Mouse (Mus musculus): Measurements from ENCODE around the gene Eif3g.

Gene Eif3g

DNA sequence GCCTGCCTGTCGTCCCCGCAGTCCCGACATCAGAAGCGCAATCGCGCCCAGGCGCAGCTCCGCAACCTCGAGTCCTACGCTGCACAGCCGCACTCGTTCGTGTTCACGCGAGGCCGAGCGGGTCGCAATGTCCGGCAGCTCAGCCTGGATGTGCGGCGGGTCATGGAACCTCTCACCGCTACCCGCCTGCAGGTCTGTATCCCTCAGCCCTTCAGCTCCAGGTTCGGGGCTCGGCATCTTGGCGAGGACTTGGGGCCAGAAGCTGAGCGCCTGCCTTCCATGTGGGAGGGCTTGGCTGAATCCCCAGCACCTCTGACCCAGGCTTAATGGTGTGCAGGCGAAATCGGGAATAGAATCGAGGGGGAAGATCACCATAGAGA, 10.0 kb downstream of the Eif3g start:
- WGBS, result under 1% methylated on average over 30 of the region's 30 CpGs

DNA sequence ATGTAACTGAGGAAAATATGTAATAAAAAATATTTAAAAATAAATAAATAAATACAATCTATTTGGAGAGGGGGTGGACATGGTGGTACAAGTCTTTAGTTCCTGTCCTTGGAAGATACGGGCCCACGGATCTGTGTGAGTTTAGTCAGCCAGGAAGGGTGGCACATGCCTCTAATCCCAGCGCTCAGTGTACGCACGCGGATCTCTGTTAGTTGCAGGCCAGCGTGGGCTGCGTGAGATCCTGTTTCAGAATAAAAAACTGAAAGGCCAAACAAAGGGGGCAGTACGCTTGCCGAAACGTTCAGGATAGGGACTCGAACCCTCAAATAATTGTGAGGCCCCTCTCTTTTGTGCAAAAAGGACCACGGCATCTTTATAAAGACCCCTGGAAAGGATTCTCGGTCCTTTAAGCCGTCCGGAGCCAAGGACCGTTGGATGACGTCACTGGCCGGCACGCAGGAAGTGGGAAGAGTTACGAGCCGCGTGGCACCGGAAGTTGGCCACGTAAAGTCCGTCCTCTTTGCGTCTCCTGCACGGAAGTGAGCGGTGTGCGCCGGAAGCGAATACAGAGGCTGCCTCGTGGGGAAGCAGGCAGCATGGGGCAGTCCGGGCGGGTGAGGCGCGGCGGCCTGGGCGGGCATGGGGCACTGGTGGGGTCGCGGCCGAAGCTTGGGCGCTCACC, 10.6 kb downstream of the Eif3g start, which contains the start of gene Ppan:
Gene Ppan (plus strand): TSS at position 472 of the 682 bp plus-strand sequence.
- under 1% methylated on average over 43 of the region's 43 CpGs for WGBS

DNA sequence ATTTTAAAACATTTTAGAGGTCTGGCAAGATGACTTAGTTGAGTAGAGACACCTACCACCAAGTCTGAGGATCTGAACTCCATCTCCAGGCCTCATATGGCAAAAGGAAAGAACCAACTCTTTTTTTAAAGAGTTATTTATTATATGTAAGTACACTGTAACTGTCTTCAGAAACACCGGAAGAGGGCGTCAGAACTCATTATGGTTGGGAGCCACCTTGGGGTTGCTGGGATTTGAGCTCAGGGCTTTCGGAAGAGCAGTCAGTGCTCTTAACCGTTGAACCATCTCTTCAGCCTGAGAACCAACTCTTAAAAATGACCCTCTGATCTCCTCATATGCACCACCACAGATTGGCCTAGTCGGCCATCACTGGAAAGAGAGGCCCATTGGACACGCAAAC, 11.2 kb downstream of the Eif3g start:
- WGBS, result 80% methylated on average over 6 of the region's 6 CpGs

DNA sequence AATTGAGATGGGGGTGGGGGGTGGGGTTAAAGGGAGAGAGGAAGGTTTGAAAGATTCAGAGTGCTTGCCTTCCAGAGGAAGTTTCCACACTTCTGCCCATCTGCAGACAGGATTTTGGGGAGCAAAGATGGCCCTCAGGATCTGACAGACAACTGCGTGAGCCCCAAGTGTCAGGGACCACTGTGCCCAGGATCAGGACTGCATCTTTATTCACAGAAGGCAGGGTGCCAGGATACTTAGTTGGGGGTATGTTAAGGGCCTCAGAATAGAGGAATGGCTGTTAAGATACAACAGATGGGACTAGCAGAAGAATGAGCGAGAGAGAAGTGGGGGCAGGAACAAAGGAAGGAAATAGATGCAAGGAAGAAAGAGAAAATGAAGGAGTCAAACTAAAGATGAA, 11.9 kb downstream of the Eif3g start:
- 83% methylated on average over 2 of the region's 2 CpGs for WGBS

DNA sequence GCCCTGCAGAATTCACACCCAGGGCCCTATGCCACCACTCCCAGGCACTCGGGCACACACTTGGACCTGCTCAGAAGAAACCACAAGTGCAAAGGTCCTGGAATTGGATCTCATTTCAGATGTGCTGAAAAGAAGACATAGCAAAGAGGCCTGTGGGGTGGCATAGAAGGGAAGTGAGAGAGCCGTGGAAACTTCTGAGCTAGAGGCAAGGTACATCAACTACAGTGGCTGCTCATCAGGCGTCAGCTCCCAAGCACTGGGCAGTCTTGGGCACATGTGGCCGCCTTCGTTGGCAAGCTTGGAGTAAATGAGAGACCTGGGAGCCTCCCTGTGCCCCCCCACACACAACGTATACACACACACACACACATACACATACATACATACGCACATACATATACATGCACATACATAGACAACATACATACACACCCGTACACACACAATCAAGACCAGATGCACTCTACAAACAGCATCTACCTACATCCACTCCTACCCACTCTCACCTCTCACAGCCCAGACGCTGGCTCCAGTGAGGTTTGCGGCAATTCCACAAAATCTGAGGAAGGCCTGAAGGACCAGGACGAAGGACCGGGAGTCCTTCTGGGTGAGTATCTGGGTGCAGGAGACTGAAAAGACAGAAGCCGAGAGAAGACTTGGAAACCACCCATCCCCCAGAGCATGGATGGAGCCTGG, 19.2 kb downstream of the Eif3g start, which contains the start of gene Angptl6:
Gene Angptl6 (minus strand): TSS at position 631 of the 696 bp plus-strand sequence.
- WGBS, result 92% methylated on average over 13 of the region's 13 CpGs

DNA sequence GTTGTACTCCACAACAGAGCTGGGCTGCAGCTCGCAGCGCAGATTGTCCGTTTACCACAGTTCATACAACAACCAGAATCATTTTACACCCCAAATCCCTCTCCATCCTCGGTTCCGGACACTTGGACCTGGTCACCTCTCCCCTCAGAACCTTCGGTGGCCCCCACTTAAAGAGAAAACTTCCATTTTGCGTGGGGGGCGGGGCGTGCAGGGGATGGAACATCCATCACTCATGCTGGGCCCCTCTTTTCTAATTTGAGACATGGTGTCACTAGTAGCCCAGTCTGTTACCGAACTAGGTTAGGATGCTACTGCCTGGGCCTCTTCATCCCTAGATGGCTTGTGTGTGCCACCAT, 19.7 kb downstream of the Eif3g start:
- WGBS, result 11% methylated on average over 10 of the region's 10 CpGs

DNA sequence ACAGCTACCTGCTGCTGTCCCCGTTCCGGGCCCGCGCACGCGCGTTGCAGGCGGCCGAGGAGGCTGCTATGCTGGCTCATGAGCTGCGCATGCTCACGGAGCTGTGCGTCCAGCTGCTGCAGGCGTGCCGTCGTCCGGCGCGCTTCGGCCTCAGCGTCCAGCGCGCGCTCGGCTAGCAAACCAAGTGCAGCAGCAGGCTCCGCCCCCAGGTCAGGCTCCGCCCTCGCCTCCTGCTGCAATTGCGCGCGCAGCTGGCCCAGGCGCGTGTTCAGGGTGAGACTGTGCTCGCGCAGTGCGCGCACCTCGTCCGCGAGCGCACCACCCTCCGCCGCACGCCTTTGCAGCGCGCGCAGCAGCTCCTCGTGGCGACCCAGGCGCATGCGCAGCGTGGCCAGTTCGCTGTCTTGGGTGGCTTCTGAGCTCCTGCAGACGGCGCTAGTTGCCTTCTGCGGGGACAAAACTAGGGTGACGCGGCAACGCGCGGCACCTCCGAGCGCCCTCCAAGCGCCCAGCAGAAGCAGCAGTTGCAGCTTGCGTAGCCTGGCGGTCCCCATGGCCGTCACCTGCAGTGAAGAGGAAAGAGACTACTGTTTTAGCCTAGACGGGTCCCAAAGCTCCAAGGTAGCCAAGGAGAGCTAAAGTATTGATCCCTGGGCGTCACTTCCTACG, 20.2 kb downstream of the Eif3g start:
- WGBS, result under 1% methylated on average over 69 of the region's 69 CpGs

DNA sequence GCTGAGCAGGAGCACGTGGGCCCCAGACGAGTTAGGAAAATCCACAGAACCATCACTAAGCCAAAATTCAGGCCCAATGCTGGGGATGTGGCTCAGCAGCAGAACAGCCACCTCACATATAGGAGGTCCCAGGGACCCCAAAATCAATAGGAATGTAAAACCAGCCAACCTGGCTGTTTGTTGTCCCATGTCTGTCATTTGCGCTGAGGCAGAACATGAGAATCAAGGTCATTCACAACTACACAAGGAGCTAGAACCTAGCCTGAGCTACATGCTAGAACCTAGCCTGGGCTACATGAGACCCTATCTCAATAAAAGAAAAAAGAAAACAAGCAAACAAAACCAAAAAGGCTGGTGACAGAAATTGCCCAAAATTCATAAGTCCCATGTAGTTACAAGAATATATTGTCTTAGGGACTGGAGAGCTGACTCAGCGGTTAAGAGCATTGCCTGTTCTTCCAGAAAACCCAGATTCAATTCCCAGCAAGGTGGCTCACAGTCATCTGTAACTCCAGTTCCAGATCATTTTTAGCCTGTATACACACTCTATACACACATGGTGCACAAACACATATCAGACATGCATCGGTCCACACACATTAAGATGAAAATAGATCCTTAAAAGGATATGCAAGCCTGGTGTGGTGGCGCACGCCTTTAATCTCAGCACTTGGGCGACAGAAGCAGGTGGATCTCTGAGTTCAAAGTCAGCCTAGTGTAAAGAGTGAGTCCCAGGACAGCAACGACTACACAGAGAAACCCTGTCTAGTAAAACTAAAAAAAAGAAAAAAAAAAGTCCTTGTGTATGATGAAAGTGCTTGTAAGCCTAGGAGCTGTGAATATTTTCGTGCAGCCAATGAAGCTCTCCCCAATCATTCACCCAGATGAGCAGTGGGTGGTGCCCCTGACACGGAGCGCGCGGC, 21.0 kb downstream of the Eif3g start:
- 26% methylated on average over 14 of the region's 14 CpGs for WGBS

DNA sequence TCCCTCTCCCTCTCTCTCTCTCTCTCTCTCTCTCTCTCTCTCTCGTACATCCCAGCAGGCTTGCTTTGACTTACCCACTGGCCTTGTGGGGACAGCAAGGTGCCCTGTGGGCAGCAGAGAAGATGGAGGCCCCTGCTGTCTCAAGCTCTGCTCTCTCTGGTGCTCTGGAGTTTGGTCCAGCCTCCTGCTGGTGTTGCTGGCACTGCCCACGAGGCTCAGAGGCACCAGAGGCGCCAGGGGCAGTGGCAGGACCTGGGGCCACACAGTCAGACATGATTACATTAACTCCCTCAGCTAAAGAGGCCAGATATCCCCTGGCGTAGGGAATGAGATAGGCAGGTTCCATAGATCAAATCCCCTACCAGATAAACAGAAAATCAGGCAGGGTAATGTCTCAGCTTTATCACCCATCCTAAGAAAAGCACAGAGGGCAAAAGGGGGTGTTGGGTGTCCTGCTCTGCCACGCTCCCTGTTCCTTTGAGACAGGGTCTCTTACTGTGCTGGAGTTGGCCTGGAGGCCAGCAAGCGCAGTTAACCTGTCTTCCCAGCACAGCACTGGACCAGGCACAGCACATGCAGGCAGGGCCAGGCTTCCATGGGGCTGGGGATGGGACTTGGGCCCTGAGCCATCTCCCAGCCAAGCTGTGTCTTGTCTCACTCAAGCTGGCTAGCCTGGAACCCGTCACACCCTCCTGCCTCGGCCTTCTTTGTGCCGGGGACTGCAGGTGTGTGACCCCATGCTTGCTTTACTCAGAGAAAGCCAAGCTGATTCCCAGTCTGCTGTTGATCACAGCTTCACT, 21.9 kb downstream of the Eif3g start:
- WGBS, result 71% methylated on average over 8 of the region's 9 CpGs

DNA sequence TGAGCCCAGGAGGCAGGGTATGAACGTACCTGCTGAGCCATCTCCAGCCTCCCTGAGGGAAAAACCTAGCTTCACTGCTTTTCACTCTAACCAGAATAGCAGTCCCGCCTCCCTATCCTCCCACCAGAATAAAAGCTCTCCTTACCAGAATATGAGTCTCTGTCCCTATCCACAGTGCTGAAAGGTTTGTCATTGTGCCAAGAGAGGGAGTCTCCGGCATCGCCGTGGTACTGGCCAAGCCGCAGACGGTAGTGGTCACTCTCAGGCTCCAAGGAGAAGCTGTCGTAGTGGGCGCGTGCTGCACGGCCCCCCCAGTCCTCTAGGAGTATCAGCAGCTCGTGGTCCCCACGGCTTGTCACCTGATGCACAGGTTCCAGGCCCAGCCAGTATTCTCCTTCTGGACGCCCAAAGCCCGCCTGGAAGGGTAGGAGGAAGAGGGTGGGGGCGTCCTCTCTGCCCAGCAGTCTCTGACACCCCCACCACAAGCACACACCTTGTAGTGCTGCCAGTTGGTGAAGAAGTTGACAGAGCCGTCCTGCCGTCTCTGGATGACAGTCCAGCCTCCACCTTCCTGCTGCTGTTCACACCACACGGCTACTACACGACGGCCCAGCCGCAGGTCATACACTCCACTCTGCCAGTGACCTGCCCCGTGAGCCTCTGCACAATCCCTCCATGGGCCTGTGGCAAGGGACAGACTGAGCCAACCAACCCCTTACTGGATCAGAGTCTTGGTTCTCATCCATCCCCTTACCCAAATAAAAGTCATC, 23.2 kb downstream of the Eif3g start:
- 50% methylated on average over 23 of the region's 23 CpGs for WGBS

DNA sequence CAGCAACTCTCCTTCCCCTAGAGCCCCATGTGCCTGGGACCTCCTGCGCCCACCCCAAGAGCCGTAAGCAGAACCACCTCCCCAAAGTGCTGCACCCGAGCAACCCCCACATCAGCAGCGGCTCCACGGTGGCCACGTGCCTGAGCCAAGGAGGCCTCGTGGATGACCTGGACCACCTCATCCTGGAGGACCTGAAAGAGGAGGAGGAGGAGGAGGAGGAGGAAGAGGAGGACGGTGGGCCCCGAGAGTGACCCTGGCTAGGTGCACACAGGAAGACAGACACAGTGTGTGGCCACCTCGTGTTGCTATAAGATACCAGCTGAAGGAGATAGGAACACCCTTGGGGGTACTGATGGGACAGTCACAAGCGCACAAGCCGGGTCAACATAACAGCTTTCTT, 24.9 kb downstream of the Eif3g start:
- WGBS, result 79% methylated on average over 12 of the region's 12 CpGs

DNA sequence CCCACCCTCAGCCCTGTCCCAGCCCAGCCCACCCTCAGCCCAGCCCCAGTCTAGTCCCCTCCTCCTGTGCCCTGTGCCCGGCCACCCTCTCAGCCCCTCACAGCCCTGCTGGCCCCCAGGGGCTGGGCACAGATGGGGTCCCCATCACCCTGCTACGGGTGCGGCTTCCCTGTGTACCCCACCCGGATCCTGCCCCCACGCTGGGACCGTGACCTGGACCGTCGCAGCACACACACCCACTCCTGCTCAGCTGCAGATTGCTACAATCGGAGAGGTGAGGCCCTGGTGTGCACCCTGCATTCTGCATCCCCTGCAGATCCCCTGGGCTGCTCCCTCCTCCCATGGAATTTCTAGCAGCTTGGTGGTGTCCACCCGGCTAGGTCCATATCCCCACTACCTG, 25.4 kb downstream of the Eif3g start:
- 82% methylated on average over 10 of the region's 10 CpGs for WGBS

DNA sequence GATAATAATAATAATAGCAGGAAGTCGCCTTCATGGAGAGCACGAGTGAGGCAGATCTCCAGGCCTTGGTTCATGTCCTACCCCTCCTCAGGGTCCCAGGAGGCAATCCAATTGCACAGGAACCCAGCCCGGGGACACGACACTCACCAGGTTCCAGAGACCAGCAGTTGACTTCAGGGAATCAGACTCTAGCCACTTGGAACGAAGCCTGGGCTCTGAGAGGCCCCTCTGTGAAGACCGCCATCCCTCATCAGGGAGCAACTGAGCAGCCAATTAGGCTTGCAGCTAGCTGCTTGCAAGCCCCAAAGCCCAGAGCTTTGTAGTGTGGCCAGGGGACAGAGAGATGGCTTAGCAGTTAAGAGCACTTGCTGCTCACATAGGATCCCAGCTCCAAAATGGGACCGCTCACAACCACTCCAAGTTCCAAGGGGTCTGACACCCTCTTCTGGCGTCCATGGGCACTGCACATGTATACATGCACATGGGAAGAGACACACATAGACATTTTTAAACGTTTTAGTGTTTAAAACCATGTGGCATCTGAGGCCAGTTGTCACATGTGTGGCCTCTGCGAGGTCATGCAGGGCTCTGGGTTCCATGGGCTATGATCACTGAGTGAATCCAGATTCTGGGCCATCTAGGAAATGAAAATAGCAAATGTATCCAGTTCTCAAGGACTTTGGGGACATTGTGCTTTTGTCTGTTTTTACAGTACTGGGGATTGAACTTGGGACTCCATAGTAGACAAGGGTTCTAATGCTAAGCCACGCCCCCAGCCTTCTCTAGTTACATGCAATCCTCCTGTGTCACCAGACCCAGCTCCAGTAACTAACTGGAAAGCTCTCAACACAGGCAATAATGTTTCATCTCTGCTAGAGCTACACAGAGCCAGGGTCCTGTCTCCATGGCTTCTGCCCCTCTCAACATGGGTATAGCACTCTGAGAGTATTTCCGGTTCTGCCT, 27.9 kb downstream of the Eif3g start:
- WGBS, result 75% methylated on average over 12 of the region's 12 CpGs

DNA sequence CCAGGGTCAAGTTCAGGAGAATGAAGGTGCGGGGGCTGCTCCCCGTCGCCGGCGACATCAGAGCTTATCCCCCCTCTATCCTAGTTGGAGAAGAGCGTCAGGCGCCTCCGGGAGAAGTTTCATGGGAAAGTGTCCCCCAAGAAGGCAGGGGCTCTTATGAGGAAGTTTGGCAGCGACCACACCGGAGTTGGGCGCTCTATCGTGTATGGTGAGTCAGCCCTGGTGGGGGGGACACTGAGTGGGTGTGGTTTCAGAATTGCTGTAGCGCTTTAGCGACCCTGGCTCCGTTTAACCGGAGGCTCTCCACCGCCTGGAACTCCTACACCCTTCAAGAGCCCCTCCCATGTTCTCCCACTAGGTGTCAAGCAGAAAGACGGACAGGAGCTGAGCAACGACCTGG, 29.2 kb downstream of the Eif3g start:
- WGBS, result 4% methylated on average over 19 of the region's 19 CpGs

DNA sequence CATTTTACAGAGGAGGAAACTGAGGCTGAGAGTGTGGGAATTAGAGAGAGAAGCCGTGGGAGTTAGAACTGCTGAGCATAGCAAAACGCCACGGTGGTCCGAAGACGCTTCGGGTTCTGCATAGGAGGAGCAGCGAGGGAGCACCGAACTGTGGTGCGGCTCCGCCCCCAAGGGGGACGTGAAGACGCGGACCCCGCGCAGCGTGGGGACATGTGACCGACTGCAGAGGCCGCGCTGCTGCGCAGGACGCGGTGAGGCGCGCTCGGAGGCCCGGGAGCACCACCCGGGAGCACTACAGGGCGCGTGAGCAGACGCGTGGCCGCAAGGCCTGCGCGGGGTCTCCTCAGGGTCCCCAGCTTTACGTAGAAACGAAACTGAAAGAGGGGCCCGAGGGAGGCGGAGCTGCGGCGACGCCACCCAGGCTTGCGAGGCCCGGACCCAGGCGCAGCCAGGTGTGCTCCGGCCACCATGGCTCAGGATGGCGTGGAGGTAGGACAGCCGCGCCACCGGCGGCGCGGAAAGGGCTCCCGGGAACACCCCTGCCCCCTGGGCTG, 29.9 kb downstream of the Eif3g start, which contains the start of gene A230050P20Rik:
Gene A230050P20Rik (plus strand): TSS at position 195 of the 554 bp plus-strand sequence.
- WGBS, result 3% methylated on average over 53 of the region's 53 CpGs

DNA sequence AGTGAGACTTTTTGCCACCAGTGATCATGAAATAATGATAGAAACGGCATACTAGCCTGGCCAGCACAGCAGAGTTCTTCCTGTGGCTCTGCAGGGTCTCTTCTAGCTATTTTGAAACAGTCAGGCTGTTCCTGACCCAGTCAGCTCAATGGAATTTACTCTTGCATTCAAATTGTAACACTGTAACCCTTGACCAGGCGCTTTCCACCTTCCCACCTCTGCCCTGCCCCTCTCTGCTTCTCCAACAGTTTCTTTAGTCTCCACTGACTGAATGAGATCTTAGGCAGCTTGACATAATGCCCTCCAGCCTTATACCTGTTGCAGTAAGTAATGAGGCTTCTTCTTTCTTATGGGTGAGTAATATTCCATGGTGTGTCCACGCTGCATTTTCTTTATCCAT, 31.5 kb downstream of the Eif3g start:
- WGBS, result 72% methylated on average over 3 of the region's 3 CpGs

DNA sequence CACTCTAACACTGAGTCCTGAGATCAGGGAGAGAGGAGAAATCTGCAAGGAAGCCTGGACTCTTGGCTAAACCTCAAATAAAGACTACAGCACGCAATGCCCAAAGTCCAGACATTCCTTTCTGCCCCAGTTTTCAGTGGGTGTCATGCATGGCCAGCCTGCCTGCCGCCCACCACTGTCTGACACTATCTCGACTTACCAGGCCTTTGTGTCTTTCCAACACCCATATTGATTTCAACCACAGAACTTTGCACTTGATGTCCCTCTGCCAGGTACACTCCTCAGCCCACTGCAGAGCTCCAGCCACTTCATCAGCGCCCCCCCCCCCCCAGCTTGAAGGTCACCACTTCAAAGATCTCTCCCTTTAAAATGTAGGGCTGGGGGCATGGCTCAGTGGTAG, 36.2 kb downstream of the Eif3g start:
- 58% methylated on average over 4 of the region's 4 CpGs for WGBS

DNA sequence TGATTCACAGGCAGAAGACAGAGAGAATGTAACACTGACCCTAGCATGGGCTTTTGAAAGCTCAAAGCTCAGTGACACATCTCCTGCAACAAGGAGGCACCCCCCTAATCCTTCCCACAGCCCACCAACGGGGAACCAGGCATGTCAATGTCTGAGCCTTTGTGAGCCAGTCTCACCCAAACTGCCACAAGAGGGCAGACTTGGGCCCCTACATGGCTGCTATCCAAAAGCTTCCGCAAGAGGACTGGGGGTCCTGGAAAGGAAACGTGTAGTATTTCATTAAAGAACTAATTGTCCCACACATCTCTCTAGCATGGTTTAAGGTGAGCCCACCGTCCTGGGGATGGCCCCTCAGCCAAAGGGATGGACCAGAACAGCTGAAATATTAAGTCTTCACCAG, 36.6 kb downstream of the Eif3g start:
- WGBS, result 13% methylated on average over 4 of the region's 4 CpGs

DNA sequence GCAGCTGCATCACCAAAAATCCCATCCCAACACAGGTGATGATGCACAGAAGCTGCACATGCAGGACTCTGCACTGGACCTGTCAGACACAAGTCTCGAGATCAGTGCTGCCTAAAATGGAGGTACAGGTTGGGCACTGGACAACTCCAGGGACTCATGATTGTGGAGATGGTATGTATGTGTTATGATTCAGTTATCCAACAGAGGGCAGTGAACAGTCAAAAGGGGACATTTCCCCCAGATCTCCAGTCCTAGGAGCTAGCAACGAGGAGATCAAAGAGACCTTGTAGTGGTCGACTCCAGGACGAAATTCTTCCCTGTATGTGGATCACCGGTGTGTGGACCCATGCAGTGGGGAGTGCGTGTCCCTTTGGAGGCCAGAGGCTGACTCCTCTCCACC, 38.5 kb downstream of the Eif3g start:
- 55% methylated on average over 6 of the region's 6 CpGs for WGBS
